Mouse (Mus musculus) liver, postnatal 0 days (tissue): Measurements from ENCODE around the gene Ttc17. TPM values are rescaled to one million over a fixed set of nuclear protein-coding genes. Genes with fewer than 3 reads are reported as not detected.

Source experiments
- ATAC-seq: fragments of 200-750 bp; cut with Nextera tagmentation; 2 replicates; pipeline ENCODE4 v1.8.0; 2017; ENCODE audit warnings: mild to moderate bottlenecking, moderate library complexity
- DNase-seq: peaks from one replicate; pipeline ENCODE4 v3.0.0-alpha.2; 2016
- H3K27ac ChIP-seq: fragments of 300-500 bp; sonication (generic); 2 replicates; pipeline ENCODE4 v1.5.1; 2014; ENCODE audit warnings: antibody characterized with exemption, moderate library complexity, mild to moderate bottlenecking, low read depth
- H3K27me3 ChIP-seq: fragments of 300-500 bp; sonication (generic); 2 replicates; pipeline ENCODE4 v1.6.1; 2014; ENCODE audit warnings: low read length, control low read depth, mixed read lengths; ENCODE audit not compliant: insufficient read depth
- H3K36me3 ChIP-seq: fragments of 300-500 bp; sonication (generic); replicated peaks from 2 replicates; pipeline ENCODE4 v1.6.1; 2014; ENCODE audit warnings: mild to moderate bottlenecking, control low read depth, low read length, moderate library complexity, mixed read lengths; ENCODE audit not compliant: insufficient read depth
- H3K4me1 ChIP-seq: fragments of 300-500 bp; sonication (generic); 2 replicates; pipeline ENCODE4 v1.6.1; 2014; ENCODE audit warnings: antibody characterized with exemption, mild to moderate bottlenecking, control low read depth; ENCODE audit not compliant: insufficient read depth
- H3K4me2 ChIP-seq: fragments of 300-500 bp; sonication (generic); 2 replicates; pipeline ENCODE4 v1.6.1; 2014; ENCODE audit warnings: low read depth, mild to moderate bottlenecking, low read length, moderate library complexity, mixed read lengths
- H3K4me3 ChIP-seq: fragments of 300-500 bp; sonication (generic); 2 replicates; pipeline ENCODE4 v1.5.1; 2014; ENCODE audit warnings: low read depth, low read length
- H3K9ac ChIP-seq: fragments of 300-500 bp; sonication (generic); replicated peaks from 2 replicates; pipeline ENCODE4 v1.6.1; 2014; ENCODE audit warnings: mild to moderate bottlenecking, moderate library complexity
- H3K9me3 ChIP-seq: fragments of 300-500 bp; sonication (generic); 2 replicates; pipeline ENCODE4 v1.6.1; 2016; ENCODE audit warnings: mild to moderate bottlenecking, control low read depth, low read length, mixed read lengths
- CTCF ChIP-seq: sonication (generic); IDR thresholded peaks from 2 replicates; pipeline ENCODE4 v1.5.1; 2016; ENCODE audit warnings: antibody characterized with exemption, low read depth
- EP300 ChIP-seq: IDR thresholded peaks from 2 replicates; pipeline ENCODE4 v1.6.1; 2016; ENCODE audit warnings: antibody characterized with exemption, low read depth, mild to moderate bottlenecking
- WGBS: fragments of 180-500 bp; shearing (Covaris S2); extraction: QIAGEN DNeasy Blood & Tissue Kit; methylation state at CpG from one replicate; pipeline ENCODE4 v1.1.7; 2014; ENCODE audit not compliant: insufficient replicate concordance; 5-methylcytosine and 5-hydroxymethylcytosine counted together
- polyA plus RNA-seq: library from polyadenylated mRNA; unstranded; fragments of >200 nt; fragmentation: Nextera tagmentation; extraction: Ambion mirVana; gene quantifications from 2 replicates; pipeline ENCODE4 v1.2.1, GENCODE M21; 2015

Ttc17 gene
- polyA plus RNA-seq, 1 experiment from 2014 or later, result 19.6 TPM

DNA sequence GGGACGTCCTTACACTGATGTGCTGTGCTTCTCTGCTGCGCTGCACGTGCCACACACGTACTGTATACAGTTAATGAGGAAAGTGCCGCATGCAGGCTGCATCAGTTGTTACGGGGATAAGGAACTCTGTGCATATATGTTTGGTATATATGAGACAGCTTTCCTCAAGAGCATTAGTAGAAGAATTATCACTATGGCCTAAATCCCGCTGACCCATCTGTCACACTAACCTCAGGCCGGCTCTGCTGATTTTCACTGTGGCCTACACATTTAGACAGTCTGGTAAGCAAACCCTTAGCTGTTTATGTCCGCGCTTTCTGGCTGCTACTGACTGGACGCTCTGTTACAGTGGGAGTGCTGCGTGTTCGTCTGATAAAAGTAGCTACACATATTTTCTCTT, 77.2 kb downstream of the Ttc17 start:
- Histone ChIP-seq H3K9me3 (no peaks in the 10 kb centered on the region), H3K36me3 (peaks cover 59% of the 10 kb centered on the region)
- WGBS, result 91% methylated on average over 13 of the region's 13 CpGs

DNA sequence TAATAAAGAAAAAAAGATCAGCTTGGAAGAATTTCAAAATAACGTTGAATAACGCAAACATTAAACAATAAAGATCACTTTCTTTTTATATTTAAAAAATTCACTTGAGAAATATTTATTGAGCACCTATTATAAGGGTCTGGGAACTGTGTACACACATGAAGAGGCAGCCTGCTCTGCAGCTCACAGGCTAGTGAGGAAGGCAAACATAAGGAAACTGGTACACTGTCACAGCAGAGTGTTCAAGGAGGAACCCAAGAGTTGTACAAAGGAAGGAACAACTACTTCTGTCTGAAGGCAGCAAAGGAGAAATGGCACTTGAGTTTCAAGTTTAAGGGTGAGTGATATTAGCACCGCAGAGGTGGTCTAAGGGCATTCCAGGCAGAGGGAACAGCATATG, 78.7 kb downstream of the Ttc17 start:
- Histone ChIP-seq H3K4me1 (no peaks in the 10 kb centered on the region), H3K9me3 (no peaks in the 10 kb centered on the region), H3K9ac (no peak overlapping the region), H3K27ac (no peak overlapping the region), H3K27me3 (no peaks in the 10 kb centered on the region), H3K4me2 (no peak overlapping the region), H3K4me3 (no peak overlapping the region), H3K36me3 (peaks cover 60% of the 10 kb centered on the region)
- WGBS, result 86% methylated on average over 3 of the region's 3 CpGs
- no peak for TF ChIP-seq EP300
- no peak for TF ChIP-seq CTCF
- no peak for ATAC-seq
- no peak for DNase-seq

More for the DNA sequence above, 77.2 kb downstream of the Ttc17 start:
- Histone ChIP-seq H3K4me1 (no peaks in the 10 kb centered on the region), H3K27ac (no peak overlapping the region), H3K9ac (no peak overlapping the region), H3K27me3 (no peaks in the 10 kb centered on the region), H3K4me3 (no peak overlapping the region), H3K4me2 (no peak overlapping the region)
- TF ChIP-seq EP300 (no peak), CTCF (no peak)
- ATAC-seq (no peak), DNase-seq (no peak)

DNA sequence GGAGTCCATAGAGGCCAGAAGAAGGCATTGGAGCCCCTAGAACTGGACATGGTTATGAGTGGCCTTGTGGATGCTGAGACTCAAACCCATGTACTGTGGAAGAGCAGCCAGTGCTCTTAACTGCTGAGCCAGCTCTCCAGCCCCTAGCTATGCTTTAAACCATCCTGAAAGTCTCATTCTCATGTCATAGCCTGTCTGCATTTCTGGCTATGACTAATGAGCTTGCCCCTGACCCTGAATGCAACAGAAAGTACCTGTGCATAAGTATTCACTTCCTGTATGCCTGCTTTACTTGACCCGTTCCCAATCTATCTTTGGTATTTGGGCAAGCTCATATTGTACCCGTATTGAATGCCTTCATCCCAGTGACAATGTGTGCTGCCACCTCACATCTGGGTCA, 86.7 kb downstream of the Ttc17 start:
- 84% methylated on average over 2 of the region's 2 CpGs for WGBS
- Histone ChIP-seq H3K9me3 (no peaks in the 10 kb centered on the region), H3K27ac (no peak overlapping the region), H3K9ac (no peak overlapping the region), H3K27me3 (no peaks in the 10 kb centered on the region), H3K4me3 (no peak overlapping the region), H3K36me3 (peaks cover 62% of the 10 kb centered on the region), H3K4me2 (no peak overlapping the region), H3K4me1 (no peaks in the 10 kb centered on the region)
- ATAC-seq, result no peak
- no peak for DNase-seq
- TF ChIP-seq CTCF, result no peak
- no peak for TF ChIP-seq EP300

DNA sequence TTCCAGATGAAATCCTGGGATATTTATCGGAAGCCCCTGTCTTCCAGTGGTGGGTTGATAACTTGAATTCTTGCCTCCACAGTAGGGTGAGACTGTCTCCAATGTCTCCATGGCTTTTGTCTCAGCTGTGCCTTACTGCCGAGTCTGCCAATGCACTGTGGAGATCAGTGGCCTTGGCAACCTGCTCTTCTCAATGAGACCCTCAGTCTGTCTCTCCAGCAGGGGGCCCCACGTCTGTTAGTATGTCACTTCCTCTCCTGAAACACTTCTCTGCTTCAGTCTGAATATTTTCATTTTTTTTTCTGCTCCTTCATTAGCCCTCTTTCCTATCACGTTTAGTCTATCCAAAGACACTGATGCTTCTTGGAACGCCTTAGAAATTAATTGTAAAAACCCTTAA, 90.0 kb downstream of the Ttc17 start:
- Histone ChIP-seq H3K4me1 (no peaks in the 10 kb centered on the region), H3K36me3 (peaks cover 50% of the 10 kb centered on the region), H3K4me3 (no peak overlapping the region), H3K27me3 (no peaks in the 10 kb centered on the region), H3K27ac (no peak overlapping the region), H3K9ac (no peak overlapping the region), H3K4me2 (no peak overlapping the region), H3K9me3 (no peaks in the 10 kb centered on the region)
- TF ChIP-seq CTCF, result peak; percentile 36
- TF ChIP-seq EP300, result no peak
- ATAC-seq, result no peak
- no peak for DNase-seq
- WGBS, result 62% methylated on average over 5 of the region's 5 CpGs

DNA sequence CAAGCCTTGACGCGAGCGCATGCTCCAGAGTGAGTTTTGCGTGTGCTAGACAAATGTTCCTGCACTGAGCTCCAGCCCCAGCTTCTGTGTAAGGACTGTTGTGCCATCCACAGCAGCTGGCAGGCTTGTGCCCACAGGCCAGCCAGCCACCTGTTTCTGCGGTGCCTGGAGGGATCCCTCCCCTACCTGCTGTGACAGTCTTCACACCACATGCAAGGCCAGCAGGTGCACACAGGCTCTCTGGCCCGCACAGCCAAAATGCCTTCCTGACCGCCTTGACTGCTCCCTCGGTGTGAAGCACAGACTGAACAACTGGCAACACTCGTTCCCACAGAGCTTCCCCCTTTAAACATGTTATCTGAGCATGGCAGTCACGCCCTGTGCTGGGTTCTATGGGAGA, 102.5 kb downstream of the Ttc17 start:
- WGBS, result 85% methylated on average over 10 of the region's 10 CpGs
- Histone ChIP-seq H3K4me1 (no peaks in the 10 kb centered on the region), H3K27me3 (no peaks in the 10 kb centered on the region), H3K4me3 (no peak overlapping the region), H3K9me3 (no peaks in the 10 kb centered on the region), H3K9ac (no peak overlapping the region), H3K4me2 (no peak overlapping the region), H3K36me3 (peaks cover 43% of the 10 kb centered on the region), H3K27ac (no peak overlapping the region)
- DNase-seq (no peak), ATAC-seq (no peak)
- TF ChIP-seq CTCF (no peak), EP300 (no peak)

DNA sequence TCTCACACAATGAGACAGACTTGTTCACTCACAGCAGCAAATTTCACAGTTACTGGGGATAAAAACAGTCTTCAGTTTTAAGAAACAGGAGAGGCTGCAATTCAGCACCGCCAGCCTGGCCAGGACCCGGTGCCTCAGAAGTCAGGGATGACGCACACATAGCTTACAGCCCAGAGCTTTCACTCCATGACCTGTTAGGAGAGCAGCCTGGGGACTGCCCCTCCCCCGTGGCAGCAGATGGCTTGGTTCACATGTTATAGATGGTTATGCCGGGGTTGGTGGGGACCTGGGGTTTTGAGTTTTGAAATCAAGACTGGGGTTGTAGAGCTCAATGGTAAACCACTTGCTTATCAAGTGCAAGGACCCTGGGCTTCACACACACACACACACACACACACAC, 104.1 kb downstream of the Ttc17 start:
- no peaks in the 10 kb centered on the region for H3K27me3 ChIP-seq

DNA sequence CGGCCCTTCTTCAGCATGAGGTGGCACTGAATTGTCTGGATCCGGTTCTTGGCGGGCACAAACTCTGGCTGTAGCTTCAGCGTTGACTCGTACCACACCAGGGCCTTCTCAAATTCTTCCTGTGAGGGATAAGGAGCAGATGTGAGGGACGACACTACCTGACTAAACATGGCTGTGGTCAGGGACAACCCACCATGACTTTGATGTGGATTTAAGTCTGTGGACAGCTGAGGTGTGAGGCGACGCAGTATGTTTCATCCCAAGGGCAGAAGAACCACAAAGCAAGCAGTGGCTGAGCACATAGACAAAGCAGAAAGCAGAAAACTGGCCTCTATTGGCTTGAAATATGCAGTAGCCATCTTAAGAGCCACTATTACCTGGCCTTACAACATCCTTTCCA, 104.7 kb downstream of the Ttc17 start:
- DNase-seq (no peak), ATAC-seq (no peak)
- Histone ChIP-seq H3K4me1 (no peaks in the 10 kb centered on the region), H3K27ac (no peak overlapping the region), H3K4me2 (no peak overlapping the region), H3K9ac (no peak overlapping the region), H3K9me3 (no peaks in the 10 kb centered on the region), H3K36me3 (peaks cover 43% of the 10 kb centered on the region), H3K27me3 (no peaks in the 10 kb centered on the region), H3K4me3 (no peak overlapping the region)
- 88% methylated on average over 8 of the region's 8 CpGs for WGBS
- TF ChIP-seq CTCF (no peak), EP300 (no peak)

More for the DNA sequence above, 104.1 kb downstream of the Ttc17 start:
- Histone ChIP-seq H3K36me3 (peaks cover 43% of the 10 kb centered on the region), H3K9ac (no peak overlapping the region), H3K4me1 (no peaks in the 10 kb centered on the region), H3K27ac (no peak overlapping the region), H3K4me3 (no peak overlapping the region), H3K4me2 (no peak overlapping the region), H3K9me3 (no peaks in the 10 kb centered on the region)
- no peak for ATAC-seq
- DNase-seq, result no peak
- 92% methylated on average over 5 of the region's 5 CpGs for WGBS
- TF ChIP-seq CTCF (no peak), EP300 (no peak)
